Mouse (Mus musculus): ENCODE data around the gene Myoz1. TPM values are rescaled to one million over a fixed set of nuclear protein-coding genes. Genes with fewer than 3 reads are reported as not detected.
A peak's percentile ranks its signal among the peaks of the same experiment; 100 is the strongest.

Gene Myoz1
- total and polyA plus RNA-seq, 3 experiments: 0.31 to 0.52 (median 0.31) TPM

- no peak overlapping the region for H3K9ac ChIP-seq (ENCODE audit: low read depth, low read length)
- peaks cover 3% of the 10 kb centered on the region for H3K4me1 ChIP-seq (ENCODE audit: control insufficient read depth, insufficient read depth, low read length)
- H3K27me3 ChIP-seq (ENCODE audit: control insufficient read depth, insufficient read depth, low read length): no peaks in the 10 kb centered on the region
- H3K4me3 ChIP-seq: no peak overlapping the region
- TF ChIP-seq CTCF (IDR thresholded peaks at IDR 0.05) (no peak), EP300 (IDR thresholded peaks at IDR 0.05; ENCODE audit: insufficient read depth, low read depth, low read length) (no peak), POLR2A (IDR thresholded peaks at IDR 0.05; ENCODE audit: insufficient read depth, low read depth, low read length) (no peak)
- intact Hi-C loops (cut with DNase I): no loop called here
- H3K27ac ChIP-seq: peak overlapping the region; percentile 5
- WGBS: 45% methylated on average over 9 of the region's 9 CpGs
- no peaks in the 10 kb centered on the region for H3K79me2 ChIP-seq (replicated peaks; ENCODE audit: control insufficient read depth, insufficient read depth, low read length)
- DNase-seq: no peak
- no peaks in the 10 kb centered on the region for H3K36me3 ChIP-seq (ENCODE audit: control insufficient read depth, insufficient read depth, low read length)
These were observed 1.5 kb downstream of the Myoz1 start for GRCm38 (mm10) chr14:20654690-20655421.

GRCm38 (mm10) chr14:20651722-20652256 is 4.6 kb downstream of the Myoz1 start:
- peak in 1 of 2 experiments; percentile 19 for DNase-seq
- Histone ChIP-seq H3K27ac (peak overlapping the region; percentile 20; the same call in 1 of the 2 replicates), H3K4me1 (ENCODE audit: control insufficient read depth, insufficient read depth, low read length) (peaks cover 3% of the 10 kb centered on the region), H3K36me3 (ENCODE audit: control insufficient read depth, insufficient read depth, low read length) (no peaks in the 10 kb centered on the region), H3K4me3 (no peak overlapping the region), H3K79me2 (replicated peaks; ENCODE audit: control insufficient read depth, insufficient read depth, low read length) (no peaks in the 10 kb centered on the region), H3K27me3 (ENCODE audit: control insufficient read depth, insufficient read depth, low read length) (no peaks in the 10 kb centered on the region), H3K9ac (ENCODE audit: low read depth, low read length) (no peak overlapping the region)
- TF ChIP-seq POLR2A (IDR thresholded peaks at IDR 0.05; ENCODE audit: insufficient read depth, low read depth, low read length): no peak
- WGBS: 48% methylated on average over 4 of the region's 4 CpGs
- intact Hi-C loops (cut with DNase I): no loop called here

- DNase-seq: peak; percentile 33 to 59
- no peak overlapping the region for H3K9ac ChIP-seq (ENCODE audit: low read depth, low read length)
- intact Hi-C loops (cut with DNase I): no loop called here
- peaks cover 3% of the 10 kb centered on the region for H3K4me1 ChIP-seq (ENCODE audit: control insufficient read depth, insufficient read depth, low read length)
- no peak overlapping the region for H3K4me3 ChIP-seq
- no peaks in the 10 kb centered on the region for H3K79me2 ChIP-seq (replicated peaks; ENCODE audit: control insufficient read depth, insufficient read depth, low read length)
- no peak for TF ChIP-seq EP300 (IDR thresholded peaks at IDR 0.05; ENCODE audit: insufficient read depth, low read depth, low read length)
- no peak for TF ChIP-seq POLR2A (IDR thresholded peaks at IDR 0.05; ENCODE audit: insufficient read depth, low read depth, low read length)
- TF ChIP-seq CTCF (IDR thresholded peaks at IDR 0.05): no peak
- no peak overlapping the region; the same call in 1 of the 2 replicates for H3K27ac ChIP-seq
- H3K36me3 ChIP-seq (ENCODE audit: control insufficient read depth, insufficient read depth, low read length): no peaks in the 10 kb centered on the region
- WGBS: 78% methylated on average over 2 of the region's 2 CpGs
- H3K27me3 ChIP-seq (ENCODE audit: control insufficient read depth, insufficient read depth, low read length): no peaks in the 10 kb centered on the region
These were observed 5.3 kb downstream of the Myoz1 start for GRCm38 (mm10) chr14:20651000-20651399.

- Histone ChIP-seq H3K36me3 (ENCODE audit: control insufficient read depth, insufficient read depth, low read length) (peaks cover 2% of the 10 kb centered on the region), H3K4me1 (ENCODE audit: control insufficient read depth, insufficient read depth, low read length) (no peaks in the 10 kb centered on the region; the same call in 1 of the 2 replicates), H3K4me3 (no peak overlapping the region), H3K27ac (no peak overlapping the region), H3K79me2 (replicated peaks; ENCODE audit: control insufficient read depth, insufficient read depth, low read length) (no peaks in the 10 kb centered on the region), H3K9ac (ENCODE audit: low read depth, low read length) (no peak overlapping the region), H3K27me3 (ENCODE audit: control insufficient read depth, insufficient read depth, low read length) (no peaks in the 10 kb centered on the region)
- intact Hi-C loops (cut with DNase I): loop anchor here (10.0 kb wide), 1 partner anchor 252 kb away; the partner anchor contains the start of gene Mrps16
- no peak for DNase-seq
- TF ChIP-seq POLR2A (IDR thresholded peaks at IDR 0.05; ENCODE audit: insufficient read depth, low read depth, low read length) (no peak), EP300 (IDR thresholded peaks at IDR 0.05; ENCODE audit: insufficient read depth, low read depth, low read length) (no peak), CTCF (IDR thresholded peaks at IDR 0.05) (no peak)
These were observed 10.0 kb downstream of the Myoz1 start for GRCm38 (mm10) chr14:20646381-20646780.

GRCm38 (mm10) chr14:20645547-20645946 is 10.8 kb downstream of the Myoz1 start:
- intact Hi-C loops (cut with DNase I): loop anchor here (10.0 kb wide), 1 partner anchor 251 kb away; the partner anchor contains the start of gene Mrps16
- WGBS: 47% methylated on average over 3 of the region's 3 CpGs
- TF ChIP-seq POLR2A (IDR thresholded peaks at IDR 0.05; ENCODE audit: insufficient read depth, low read depth, low read length) (no peak), CTCF (IDR thresholded peaks at IDR 0.05) (peak; percentile 34)
- Histone ChIP-seq H3K4me1 (ENCODE audit: control insufficient read depth, insufficient read depth, low read length) (no peaks in the 10 kb centered on the region; the same call in 1 of the 2 replicates), H3K27me3 (ENCODE audit: control insufficient read depth, insufficient read depth, low read length) (no peaks in the 10 kb centered on the region), H3K79me2 (replicated peaks; ENCODE audit: control insufficient read depth, insufficient read depth, low read length) (no peaks in the 10 kb centered on the region), H3K27ac (no peak overlapping the region), H3K9ac (ENCODE audit: low read depth, low read length) (no peak overlapping the region), H3K36me3 (ENCODE audit: control insufficient read depth, insufficient read depth, low read length) (peaks cover 2% of the 10 kb centered on the region), H3K4me3 (no peak overlapping the region)
- DNase-seq: no peak

- WGBS: 14% methylated on average over 10 of the region's 10 CpGs
These were observed 14.9 kb downstream of the Myoz1 start for GRCm38 (mm10) chr14:20641438-20641875.

More at GRCm38 (mm10) chr14:20641438-20641875, 14.9 kb downstream of the Myoz1 start:
- intact Hi-C loops (cut with DNase I): loop anchor here (1.0 to 10.0 kb wide), 4 partner anchors 19 to 247 kb away; partner anchors contain the start of genes Mrps16 and Ppp3cb
- no peaks in the 10 kb centered on the region; the same call in none of the 2 replicates for H3K4me1 ChIP-seq (ENCODE audit: control insufficient read depth, insufficient read depth, low read length)
- DNase-seq: no peak
- H3K27ac ChIP-seq: peak overlapping the region; percentile 94
- peaks cover 2% of the 10 kb centered on the region for H3K36me3 ChIP-seq (ENCODE audit: control insufficient read depth, insufficient read depth, low read length)
- H3K9ac ChIP-seq (ENCODE audit: low read depth, low read length): peak overlapping the region; percentile 88
- H3K79me2 ChIP-seq (replicated peaks; ENCODE audit: control insufficient read depth, insufficient read depth, low read length): no peaks in the 10 kb centered on the region
- H3K27me3 ChIP-seq (ENCODE audit: control insufficient read depth, insufficient read depth, low read length): no peaks in the 10 kb centered on the region
- no peak for TF ChIP-seq POLR2A (IDR thresholded peaks at IDR 0.05; ENCODE audit: insufficient read depth, low read depth, low read length)
- no peak for TF ChIP-seq EP300 (IDR thresholded peaks at IDR 0.05; ENCODE audit: insufficient read depth, low read depth, low read length)
- no peak for TF ChIP-seq CTCF (IDR thresholded peaks at IDR 0.05)
- peak overlapping the region; percentile 94 for H3K4me3 ChIP-seq

Data from heart, adult 2 months (tissue).